Mouse (Mus musculus) thymus, adult 2 months (tissue): ENCODE results near the gene Tsc1.

Experiments
- CTCF ChIP-seq: fragments of 200-500 bp; IDR thresholded peaks from 2 replicates; pipeline ENCODE4 v1.5.1; 2012; ENCODE audit warnings: mild to moderate bottlenecking, control low read depth, low read length, moderate library complexity, borderline replicate concordance; ENCODE audit not compliant: control insufficient read depth, poor library complexity, insufficient read depth; ENCODE audit errors: extremely low read depth
- POLR2A ChIP-seq: fragments of 200-500 bp; IDR thresholded peaks from 2 replicates; pipeline ENCODE4 v1.6.1; 2012; ENCODE audit warnings: mild to moderate bottlenecking, low read length, control low read depth, moderate library complexity; ENCODE audit not compliant: control insufficient read depth, poor library complexity, insufficient read depth; ENCODE audit errors: extremely low read depth

- TF ChIP-seq CTCF (no peak), POLR2A (no peak)
Observed at GRCm38 (mm10) chr2:28637106-28637845, 3.8 kb upstream of the Tsc1 start.
